Mouse (Mus musculus) thymus, adult 18-20 months (tissue): Measurements from ENCODE around the gene Sorcs2.

Source experiments
- DNase-seq, 2 experiments: peaks; one replicate each; pipeline ENCODE4 v3.0.0; 2022; ENCODE audit warnings: mixed read lengths in 2 of 2

The Sorcs2 gene

GRCm38 (mm10) chr5:36115519-36115918 lies 282.4 kb downstream of the Sorcs2 start:
- DNase-seq: no peak

DNA sequence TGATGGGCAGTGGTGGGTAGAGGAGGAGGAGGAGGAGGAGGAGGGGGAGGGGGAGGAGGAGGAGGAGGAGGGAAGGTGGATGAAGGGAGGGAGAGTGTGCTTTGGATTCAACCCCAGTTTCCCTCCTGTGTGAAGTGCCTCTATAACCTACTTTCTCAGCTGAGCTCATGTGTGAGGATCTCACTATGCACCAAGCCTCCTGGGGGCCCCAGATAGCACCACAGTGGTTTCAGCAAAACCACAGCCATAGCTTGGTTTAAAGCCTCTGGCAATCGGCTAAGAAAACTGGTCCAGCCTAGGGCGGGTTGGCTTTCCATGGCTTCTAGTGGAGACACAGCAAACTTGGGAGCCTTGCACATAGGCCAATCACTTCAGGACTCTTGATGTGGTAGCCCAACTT lies 284.2 kb downstream of the Sorcs2 start:
- DNase-seq: no peak

GRCm38 (mm10) chr5:36112696-36113095 lies 285.2 kb downstream of the Sorcs2 start:
- no peak for DNase-seq

GRCm38 (mm10) chr5:36111516-36111915 lies 286.4 kb downstream of the Sorcs2 start:
- no peak for DNase-seq

DNA sequence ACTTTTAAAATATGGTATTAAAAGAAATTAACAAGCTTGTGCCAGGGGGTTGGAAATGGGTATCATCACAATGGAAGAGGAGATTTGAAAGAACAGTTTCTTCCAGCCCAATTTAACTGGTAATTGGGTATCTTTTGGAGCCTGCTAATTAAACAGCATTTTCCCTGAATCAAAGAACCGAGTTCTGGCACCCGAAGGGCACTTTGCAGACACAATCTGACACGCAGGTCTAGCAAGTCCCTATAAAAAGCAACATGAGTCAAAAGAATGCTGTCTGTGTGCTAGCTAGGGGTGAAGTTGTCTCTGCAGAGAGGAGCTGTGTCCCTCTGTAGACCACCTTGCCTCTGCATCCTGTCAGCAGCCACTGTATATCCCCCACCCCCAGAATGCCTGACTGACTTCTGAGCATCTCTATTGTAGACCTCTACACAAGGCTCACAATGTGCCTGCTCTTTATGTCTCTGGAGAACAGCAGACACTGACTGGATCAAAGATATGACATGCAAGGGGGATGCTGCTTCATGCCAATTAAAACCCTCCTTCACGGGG lies 289.5 kb downstream of the Sorcs2 start:
- no peak for DNase-seq

GRCm38 (mm10) chr5:36103483-36103882 lies 294.5 kb downstream of the Sorcs2 start:
- DNase-seq: no peak

- DNase-seq: no peak
Measured at GRCm38 (mm10) chr5:36101129-36101528, 296.8 kb downstream of the Sorcs2 start.

DNA sequence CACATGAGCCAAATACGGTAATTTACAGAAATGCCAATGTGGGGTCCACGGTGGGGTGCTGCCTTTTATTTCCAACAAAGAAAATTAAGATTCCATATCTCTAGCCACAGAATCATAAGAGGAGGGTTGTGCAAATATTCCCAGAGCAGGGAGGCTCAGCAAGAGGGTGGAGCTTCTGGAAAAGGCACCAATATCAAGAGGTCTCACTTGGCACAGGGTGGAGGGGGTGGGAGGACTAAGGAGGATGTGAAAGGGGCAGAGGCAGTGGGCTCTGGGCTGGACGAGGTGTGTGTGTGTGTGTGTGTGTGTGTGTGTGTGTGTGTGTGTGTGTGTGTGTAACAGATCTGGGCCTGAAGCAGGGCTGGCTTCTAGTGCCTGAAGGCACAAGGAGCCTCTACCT lies 297.5 kb downstream of the Sorcs2 start:
- DNase-seq: no peak

DNA sequence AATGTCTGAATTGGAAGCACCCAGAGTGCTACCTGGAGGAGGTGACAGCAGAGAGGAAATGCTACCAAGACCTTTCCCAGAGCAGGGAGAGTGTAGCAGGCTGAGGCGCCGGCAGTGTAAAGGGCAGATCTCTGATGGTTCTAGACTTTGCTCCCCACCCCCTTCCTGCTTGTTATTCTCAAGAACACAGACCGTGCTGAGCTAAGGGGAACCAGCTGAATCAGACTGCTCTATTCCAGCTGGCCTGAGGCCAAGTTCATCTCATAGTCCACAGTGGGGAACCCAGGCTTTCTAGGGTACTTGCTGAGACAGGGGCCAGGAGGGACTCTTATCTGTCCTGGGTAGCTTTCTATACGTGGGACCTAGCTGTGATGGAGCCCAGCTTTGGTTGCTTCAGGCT lies 298.3 kb downstream of the Sorcs2 start:
- DNase-seq: no peak

- no peak for DNase-seq
Measured at GRCm38 (mm10) chr5:36096046-36096445, 301.9 kb downstream of the Sorcs2 start.

DNA sequence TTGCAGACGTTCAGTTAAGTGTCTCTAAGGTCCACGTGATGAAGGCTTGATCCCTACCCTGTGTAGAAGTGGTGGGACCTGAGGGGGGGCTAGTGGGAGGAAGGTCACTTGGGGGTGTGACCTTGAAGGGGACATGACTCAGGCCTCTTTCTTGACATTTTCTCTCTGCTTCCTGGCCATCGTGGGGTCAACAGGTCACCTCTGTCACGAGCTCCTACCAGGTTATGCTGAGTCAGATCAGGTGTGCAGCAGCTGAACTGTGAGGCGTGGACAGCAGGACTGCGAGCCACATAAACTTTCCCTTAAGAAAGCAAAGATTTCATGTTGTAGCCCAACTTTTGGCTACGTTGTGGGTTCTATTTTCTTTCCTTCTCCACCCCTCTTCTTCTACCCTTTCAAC lies 307.9 kb downstream of the Sorcs2 start:
- DNase-seq: peak in 1 of 2 experiments; percentile 10

GRCm38 (mm10) chr5:36089243-36089642 lies 308.7 kb downstream of the Sorcs2 start:
- peak; percentile 58 to 77 for DNase-seq

GRCm38 (mm10) chr5:36086931-36087330 lies 311.0 kb downstream of the Sorcs2 start:
- DNase-seq: no peak

GRCm38 (mm10) chr5:36085621-36086020 lies 312.3 kb downstream of the Sorcs2 start:
- DNase-seq: no peak

GRCm38 (mm10) chr5:36083869-36084565 lies 313.9 kb downstream of the Sorcs2 start:
- DNase-seq: no peak

DNA sequence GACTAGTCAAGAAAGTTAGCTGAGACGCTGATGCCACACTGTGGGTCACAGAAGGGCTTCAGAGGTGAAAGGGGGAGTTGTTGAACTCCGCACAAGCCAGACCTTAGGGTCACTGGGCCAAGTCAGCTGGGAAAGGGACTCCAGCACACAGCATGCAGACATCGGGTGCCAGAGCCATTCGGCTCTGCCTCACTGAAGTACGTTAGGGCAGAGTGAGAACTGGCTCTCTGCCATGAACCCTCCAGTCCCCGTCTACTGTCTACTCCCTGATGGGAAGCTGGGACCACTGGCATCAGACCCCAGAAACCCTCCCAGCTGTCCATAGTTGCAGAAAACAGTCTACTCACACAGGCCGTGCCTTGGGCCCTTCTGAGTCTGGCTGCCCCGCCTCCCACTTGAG lies 316.9 kb downstream of the Sorcs2 start:
- no peak for DNase-seq

- no peak for DNase-seq
Measured at GRCm38 (mm10) chr5:36075172-36076074, 322.5 kb downstream of the Sorcs2 start.

- no peak for DNase-seq
Measured at GRCm38 (mm10) chr5:36069503-36070360, 328.2 kb downstream of the Sorcs2 start.

DNA sequence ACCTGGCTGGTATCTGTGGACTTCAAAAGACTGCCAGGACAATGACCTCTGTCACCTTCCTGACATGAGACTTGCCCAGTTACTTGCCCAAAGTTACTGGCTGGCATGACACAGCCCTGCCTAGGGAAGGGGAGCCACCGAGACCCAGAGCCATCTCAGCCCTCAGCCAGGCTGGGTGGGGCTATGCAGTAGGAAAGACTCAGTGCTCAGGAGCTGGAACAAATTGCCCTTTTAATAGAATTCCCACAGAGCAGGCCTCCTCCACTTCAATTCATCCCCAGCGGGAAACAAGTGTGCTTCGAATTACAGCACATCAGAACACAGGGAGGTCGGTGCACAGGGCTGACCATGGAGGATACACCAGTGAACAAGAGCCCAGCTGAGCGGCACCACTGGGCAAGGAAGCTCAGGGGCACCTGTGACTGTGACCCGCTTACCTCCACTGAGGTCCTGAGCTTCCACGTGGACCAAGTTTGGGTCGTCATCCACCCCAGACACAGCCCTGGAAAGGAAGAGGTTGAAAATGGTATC lies 330.2 kb downstream of the Sorcs2 start:
- no peak for DNase-seq

GRCm38 (mm10) chr5:36057804-36058322 lies 340.1 kb downstream of the Sorcs2 start:
- no peak for DNase-seq

GRCm38 (mm10) chr5:36056921-36057320 lies 341.0 kb downstream of the Sorcs2 start:
- no peak for DNase-seq

- no peak for DNase-seq
Measured at GRCm38 (mm10) chr5:36055876-36056275, 342.1 kb downstream of the Sorcs2 start.
